Mouse (Mus musculus): ENCODE data around the gene Rabif. TPM values are rescaled to one million over a fixed set of nuclear protein-coding genes. Genes with fewer than 3 reads are reported as not detected.
A peak's percentile ranks its signal among the peaks of the same experiment; 100 is the strongest.

The Rabif gene
- polyA plus RNA-seq, 1 experiment, result 25.0 TPM

DNA sequence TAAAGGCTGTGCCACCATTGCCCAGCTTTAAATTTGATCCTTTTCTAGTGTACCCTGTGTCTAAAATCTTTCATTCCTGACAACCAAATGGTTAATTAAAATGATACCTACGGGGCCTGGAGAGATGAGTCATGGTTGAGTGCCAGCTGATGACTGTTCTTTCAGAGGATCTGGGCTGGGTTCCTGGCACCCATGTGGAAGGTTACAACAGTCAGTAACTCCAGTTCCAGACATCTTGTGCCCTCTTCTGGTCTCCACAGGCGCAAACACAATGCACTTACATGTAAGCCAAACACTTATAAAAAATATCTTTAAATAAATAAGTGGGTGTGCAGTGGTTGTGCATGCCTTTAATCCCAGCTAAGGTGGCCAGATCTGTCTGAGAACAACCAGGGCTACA, 952 bp upstream of the Rabif start:
- Histone ChIP-seq H3K27ac (ENCODE audit: control insufficient read depth, insufficient read depth, low read length) (no peak overlapping the region), H3K4me1 (replicated peaks; ENCODE audit: control insufficient read depth, insufficient read depth, low read length) (peaks cover 4% of the 10 kb centered on the region), H3K4me3 (ENCODE audit: control insufficient read depth, insufficient read depth, low read length) (no peak overlapping the region), H3K36me3 (ENCODE audit: control insufficient read depth, insufficient read depth, low read length) (no peaks in the 10 kb centered on the region), H3K27me3 (ENCODE audit: control insufficient read depth, insufficient read depth, low read length) (no peaks in the 10 kb centered on the region)
- DNase-seq, result peak; percentile 10
- 90% methylated on average over 2 of the region's 2 CpGs for WGBS
- TF ChIP-seq POLR2A (IDR thresholded peaks at IDR 0.05; ENCODE audit: control insufficient read depth, extremely low read depth, insufficient read depth, low read length, poor library complexity), result no peak
- TF ChIP-seq CTCF (IDR thresholded peaks at IDR 0.05; ENCODE audit: borderline replicate concordance, control insufficient read depth, extremely low read depth, insufficient read depth, low read length, poor library complexity), result no peak

GRCm38 (mm10) chr1:134493956-134494355, 492 bp upstream of the Rabif start:
- no peak overlapping the region for H3K4me3 ChIP-seq (ENCODE audit: control insufficient read depth, insufficient read depth, low read length)
- no peaks in the 10 kb centered on the region for H3K27me3 ChIP-seq (ENCODE audit: control insufficient read depth, insufficient read depth, low read length)
- H3K27ac ChIP-seq (ENCODE audit: control insufficient read depth, insufficient read depth, low read length), result no peak overlapping the region
- H3K4me1 ChIP-seq (replicated peaks; ENCODE audit: control insufficient read depth, insufficient read depth, low read length), result peaks cover 4% of the 10 kb centered on the region
- WGBS, result 10% methylated on average over 5 of the region's 5 CpGs
- H3K36me3 ChIP-seq (ENCODE audit: control insufficient read depth, insufficient read depth, low read length), result no peaks in the 10 kb centered on the region
- DNase-seq, result no peak
- TF ChIP-seq CTCF (IDR thresholded peaks at IDR 0.05; ENCODE audit: borderline replicate concordance, control insufficient read depth, extremely low read depth, insufficient read depth, low read length, poor library complexity), result no peak
- TF ChIP-seq POLR2A (IDR thresholded peaks at IDR 0.05; ENCODE audit: control insufficient read depth, extremely low read depth, insufficient read depth, low read length, poor library complexity), result no peak

GRCm38 (mm10) chr1:134495216-134495539, 730 bp downstream of the Rabif start:
- TF ChIP-seq POLR2A (IDR thresholded peaks at IDR 0.05; ENCODE audit: control insufficient read depth, extremely low read depth, insufficient read depth, low read length, poor library complexity) (no peak), CTCF (IDR thresholded peaks at IDR 0.05; ENCODE audit: borderline replicate concordance, control insufficient read depth, extremely low read depth, insufficient read depth, low read length, poor library complexity) (no peak)
- DNase-seq, result no peak
- Histone ChIP-seq H3K27me3 (ENCODE audit: control insufficient read depth, insufficient read depth, low read length) (no peaks in the 10 kb centered on the region), H3K27ac (ENCODE audit: control insufficient read depth, insufficient read depth, low read length) (no peak overlapping the region), H3K4me1 (replicated peaks; ENCODE audit: control insufficient read depth, insufficient read depth, low read length) (peaks cover 4% of the 10 kb centered on the region), H3K36me3 (ENCODE audit: control insufficient read depth, insufficient read depth, low read length) (no peaks in the 10 kb centered on the region), H3K4me3 (ENCODE audit: control insufficient read depth, insufficient read depth, low read length) (peak overlapping the region; percentile 68)
- 9% methylated on average over 5 of the region's 5 CpGs for WGBS

- Histone ChIP-seq H3K36me3 (ENCODE audit: control insufficient read depth, insufficient read depth, low read length) (no peaks in the 10 kb centered on the region), H3K27ac (ENCODE audit: control insufficient read depth, insufficient read depth, low read length) (no peak overlapping the region), H3K4me3 (ENCODE audit: control insufficient read depth, insufficient read depth, low read length) (no peak overlapping the region), H3K27me3 (ENCODE audit: control insufficient read depth, insufficient read depth, low read length) (no peaks in the 10 kb centered on the region), H3K4me1 (replicated peaks; ENCODE audit: control insufficient read depth, insufficient read depth, low read length) (peaks cover 4% of the 10 kb centered on the region)
- DNase-seq, result no peak
- 87% methylated on average over 10 of the region's 10 CpGs for WGBS
- TF ChIP-seq CTCF (IDR thresholded peaks at IDR 0.05; ENCODE audit: borderline replicate concordance, control insufficient read depth, extremely low read depth, insufficient read depth, low read length, poor library complexity) (no peak), POLR2A (IDR thresholded peaks at IDR 0.05; ENCODE audit: control insufficient read depth, extremely low read depth, insufficient read depth, low read length, poor library complexity) (no peak)
Measured at GRCm38 (mm10) chr1:134495991-134496390, 1.5 kb downstream of the Rabif start.

DNA sequence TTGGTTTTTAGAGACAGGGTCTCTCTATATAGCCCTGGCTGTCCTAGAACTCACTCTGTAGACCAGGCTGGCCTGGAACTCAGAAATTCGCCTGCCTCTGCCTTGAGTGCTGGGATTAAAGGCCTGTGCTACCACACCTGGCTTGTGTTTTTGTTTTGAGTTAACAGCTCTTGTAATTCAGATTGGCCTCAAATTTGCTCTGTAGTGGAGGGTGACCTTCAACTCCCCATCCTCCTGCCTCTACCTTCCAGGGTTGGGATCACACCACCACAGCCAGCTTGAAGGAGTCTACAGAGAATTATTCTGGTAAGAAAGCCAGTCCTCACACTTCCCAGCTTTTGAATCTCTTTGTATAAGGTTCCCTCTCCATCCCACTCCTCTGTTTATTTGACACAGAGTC, 6.5 kb downstream of the Rabif start:
- H3K27me3 ChIP-seq (ENCODE audit: control insufficient read depth, insufficient read depth, low read length), result no peaks in the 10 kb centered on the region
- DNase-seq, result no peak
- H3K36me3 ChIP-seq (ENCODE audit: control insufficient read depth, insufficient read depth, low read length), result no peaks in the 10 kb centered on the region
- 87% methylated on average over 1 of the region's 1 CpGs for WGBS
- TF ChIP-seq POLR2A (IDR thresholded peaks at IDR 0.05; ENCODE audit: control insufficient read depth, extremely low read depth, insufficient read depth, low read length, poor library complexity), result no peak
- no peak for TF ChIP-seq CTCF (IDR thresholded peaks at IDR 0.05; ENCODE audit: borderline replicate concordance, control insufficient read depth, extremely low read depth, insufficient read depth, low read length, poor library complexity)
- H3K27ac ChIP-seq (ENCODE audit: control insufficient read depth, insufficient read depth, low read length), result no peak overlapping the region
- H3K4me3 ChIP-seq (ENCODE audit: control insufficient read depth, insufficient read depth, low read length), result no peak overlapping the region
- H3K4me1 ChIP-seq (replicated peaks; ENCODE audit: control insufficient read depth, insufficient read depth, low read length), result peaks cover 2% of the 10 kb centered on the region

DNA sequence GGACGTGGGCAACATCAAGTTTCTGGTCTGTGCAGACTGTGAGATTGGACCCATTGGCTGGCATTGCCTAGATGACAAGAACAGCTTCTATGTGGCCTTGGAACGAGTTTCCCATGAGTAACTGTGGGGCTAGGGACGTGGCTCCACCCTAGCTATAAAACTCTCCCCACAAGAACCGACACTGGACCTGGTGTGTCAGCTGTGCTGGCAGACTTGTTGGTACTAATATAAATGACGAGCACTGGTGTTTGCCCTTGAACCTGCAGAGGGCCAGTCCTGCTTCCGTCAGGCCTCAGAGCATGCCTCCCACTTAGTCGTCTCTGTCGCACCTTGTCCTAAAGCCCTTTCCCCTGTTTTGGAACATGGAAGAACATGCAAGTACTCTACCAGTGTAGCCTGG, 11.8 kb downstream of the Rabif start:
- TF ChIP-seq CTCF (IDR thresholded peaks at IDR 0.05; ENCODE audit: borderline replicate concordance, control insufficient read depth, extremely low read depth, insufficient read depth, low read length, poor library complexity) (no peak), POLR2A (IDR thresholded peaks at IDR 0.05; ENCODE audit: control insufficient read depth, extremely low read depth, insufficient read depth, low read length, poor library complexity) (no peak)
- peaks cover 16% of the 10 kb centered on the region for H3K36me3 ChIP-seq (ENCODE audit: control insufficient read depth, insufficient read depth, low read length)
- no peak overlapping the region for H3K4me3 ChIP-seq (ENCODE audit: control insufficient read depth, insufficient read depth, low read length)
- DNase-seq, result no peak
- no peaks in the 10 kb centered on the region for H3K27me3 ChIP-seq (ENCODE audit: control insufficient read depth, insufficient read depth, low read length)
- WGBS, result 98% methylated on average over 8 of the region's 8 CpGs
- peaks cover 8% of the 10 kb centered on the region for H3K4me1 ChIP-seq (replicated peaks; ENCODE audit: control insufficient read depth, insufficient read depth, low read length)
- no peak overlapping the region for H3K27ac ChIP-seq (ENCODE audit: control insufficient read depth, insufficient read depth, low read length)

DNA sequence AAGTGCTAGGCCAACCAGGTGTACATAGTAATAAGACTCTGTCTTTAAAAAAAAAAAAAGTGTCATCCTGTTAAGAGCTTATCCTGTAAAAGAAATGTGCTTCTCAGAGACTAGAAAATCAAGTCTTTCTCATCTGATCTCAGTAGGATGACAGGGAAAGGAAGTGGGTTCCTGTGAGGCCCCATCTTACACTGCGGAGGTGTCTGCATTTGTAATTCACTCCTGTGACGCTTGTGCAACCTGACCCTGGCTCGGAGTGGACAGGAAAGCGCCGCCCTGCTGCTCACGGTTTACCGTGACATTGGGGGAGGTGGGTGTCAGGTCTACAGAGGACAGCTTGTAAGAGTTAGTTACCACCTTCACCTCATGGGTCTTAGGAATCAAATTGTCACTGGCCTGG, 15.6 kb downstream of the Rabif start:
- Histone ChIP-seq H3K27me3 (ENCODE audit: control insufficient read depth, insufficient read depth, low read length) (peaks cover 9% of the 10 kb centered on the region; the same call in 1 of the 2 replicates), H3K27ac (ENCODE audit: control insufficient read depth, insufficient read depth, low read length) (peak overlapping the region; percentile 71), H3K4me3 (ENCODE audit: control insufficient read depth, insufficient read depth, low read length) (no peak overlapping the region), H3K4me1 (replicated peaks; ENCODE audit: control insufficient read depth, insufficient read depth, low read length) (peaks cover 18% of the 10 kb centered on the region), H3K36me3 (ENCODE audit: control insufficient read depth, insufficient read depth, low read length) (peaks cover 16% of the 10 kb centered on the region)
- DNase-seq, result peak; percentile 43
- TF ChIP-seq CTCF (IDR thresholded peaks at IDR 0.05; ENCODE audit: borderline replicate concordance, control insufficient read depth, extremely low read depth, insufficient read depth, low read length, poor library complexity), result no peak
- TF ChIP-seq POLR2A (IDR thresholded peaks at IDR 0.05; ENCODE audit: control insufficient read depth, extremely low read depth, insufficient read depth, low read length, poor library complexity), result no peak
- 19% methylated on average over 7 of the region's 7 CpGs for WGBS
